Mouse (Mus musculus) limb, embryonic 12.5 days (tissue): Measurements from ENCODE around the gene Rangrf. TPM values are rescaled to one million over a fixed set of nuclear protein-coding genes. Genes with fewer than 3 reads are reported as not detected.
"Not testable (repeated sequence)": the region's sequence is repeated elsewhere in the genome, so short reads cannot be mapped to it uniquely, and the experiment has no call there.

Experiments
- ATAC-seq: fragments of 200-750 bp; cut with Nextera tagmentation; 2 replicates; pipeline ENCODE4 v1.8.0; 2017; ENCODE audit warnings: low read depth, moderate TSS enrichment; ENCODE audit not compliant: insufficient number of reproducible peaks, insufficient read depth, low FRiP score, low TSS enrichment
- H3K27ac ChIP-seq: fragments of 300-500 bp; sonication (generic); 2 replicates; pipeline ENCODE4 v1.5.1; 2016; ENCODE audit warnings: mild to moderate bottlenecking, moderate library complexity
- H3K27me3 ChIP-seq: fragments of 300-500 bp; sonication (generic); 2 replicates; pipeline ENCODE4 v1.6.1; 2016; ENCODE audit warnings: mild to moderate bottlenecking, moderate library complexity
- H3K36me3 ChIP-seq: fragments of 300-500 bp; sonication (generic); 2 replicates; pipeline ENCODE4 v1.6.1; 2016; ENCODE audit warnings: mild to moderate bottlenecking, moderate library complexity
- H3K4me1 ChIP-seq: fragments of 300-500 bp; sonication (generic); replicated peaks from 2 replicates; pipeline ENCODE4 v1.6.1; 2016
- H3K4me2 ChIP-seq: fragments of 300-500 bp; sonication (generic); 2 replicates; pipeline ENCODE4 v1.6.1; 2016; ENCODE audit warnings: mild to moderate bottlenecking, moderate library complexity
- H3K4me3 ChIP-seq: fragments of 300-500 bp; sonication (generic); replicated peaks from 2 replicates; pipeline ENCODE4 v1.5.1; 2016; ENCODE audit warnings: mild to moderate bottlenecking
- H3K9ac ChIP-seq: fragments of 300-500 bp; sonication (generic); replicated peaks from 2 replicates; pipeline ENCODE4 v1.6.1; 2016; ENCODE audit warnings: mild to moderate bottlenecking, moderate library complexity
- H3K9me3 ChIP-seq: fragments of 300-500 bp; sonication (generic); 2 replicates; pipeline ENCODE4 v1.6.1; 2016; ENCODE audit warnings: mild to moderate bottlenecking, moderate library complexity
- WGBS: fragments of 180-500 bp; shearing (Covaris S2); methylation state at CpG from one replicate; pipeline ENCODE4 v1.1.7; 2016; 5-methylcytosine and 5-hydroxymethylcytosine counted together
- polyA plus RNA-seq: library from polyadenylated mRNA; unstranded; fragments of >200 nt; fragmentation: Nextera tagmentation; extraction: Ambion mirVana; gene quantifications from 2 replicates; pipeline ENCODE4 v1.2.1, GENCODE M21; 2016

Gene Rangrf
- polyA plus RNA-seq, 1 experiment from 2014 or later = 64.6 TPM

GRCm38 (mm10) chr11:69005193-69005592 lies 30.2 kb upstream of the Rangrf start:
- Histone ChIP-seq H3K4me2 (no peak overlapping the region), H3K36me3 (peaks cover 35% of the 10 kb centered on the region), H3K27me3 (no peaks in the 10 kb centered on the region), H3K9me3 (no peaks in the 10 kb centered on the region), H3K9ac (no peak overlapping the region), H3K4me1 (peaks cover 8% of the 10 kb centered on the region; the same call in 1 of the 2 replicates), H3K4me3 (no peak overlapping the region), H3K27ac (no peak overlapping the region)
- 89% methylated on average over 7 of the region's 7 CpGs for WGBS
- ATAC-seq = no peak

DNA sequence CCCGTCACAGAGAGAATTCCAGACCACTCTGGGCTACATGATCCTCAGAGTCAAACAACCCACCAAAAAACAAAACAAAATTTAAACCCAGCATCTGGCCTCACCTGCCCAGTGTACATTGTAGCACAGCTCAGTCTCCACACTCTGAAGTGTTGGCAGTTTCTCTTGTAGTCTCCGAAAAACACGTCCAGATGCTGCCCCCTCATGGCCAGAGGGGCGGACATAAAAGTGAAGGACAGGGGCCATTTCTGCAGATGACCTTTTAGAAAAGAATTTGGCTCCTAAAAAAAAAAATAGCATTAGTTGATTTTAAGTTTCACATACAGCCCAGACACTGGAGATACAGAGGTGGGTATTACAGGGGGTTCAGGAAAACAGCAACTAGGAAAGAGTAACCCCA lies 28.6 kb upstream of the Rangrf start:
- Histone ChIP-seq H3K4me3 (no peak overlapping the region), H3K27ac (no peak overlapping the region), H3K4me2 (no peak overlapping the region), H3K9me3 (no peaks in the 10 kb centered on the region), H3K4me1 (peaks cover 8% of the 10 kb centered on the region; the same call in 1 of the 2 replicates), H3K36me3 (peaks cover 51% of the 10 kb centered on the region), H3K9ac (no peak overlapping the region), H3K27me3 (no peaks in the 10 kb centered on the region)
- ATAC-seq = no peak
- 68% methylated on average over 4 of the region's 4 CpGs for WGBS

- ATAC-seq, H3K27me3 ChIP-seq, H3K27ac ChIP-seq, H3K9ac ChIP-seq, H3K4me3 ChIP-seq, H3K4me2 ChIP-seq, H3K9me3 ChIP-seq, H3K4me1 ChIP-seq: not testable (repeated sequence)
- H3K36me3 ChIP-seq = peaks cover 59% of the 10 kb centered on the region
- 93% methylated on average over 4 of the region's 4 CpGs for WGBS
Observed at GRCm38 (mm10) chr11:69002782-69003181, 27.8 kb upstream of the Rangrf start.

DNA sequence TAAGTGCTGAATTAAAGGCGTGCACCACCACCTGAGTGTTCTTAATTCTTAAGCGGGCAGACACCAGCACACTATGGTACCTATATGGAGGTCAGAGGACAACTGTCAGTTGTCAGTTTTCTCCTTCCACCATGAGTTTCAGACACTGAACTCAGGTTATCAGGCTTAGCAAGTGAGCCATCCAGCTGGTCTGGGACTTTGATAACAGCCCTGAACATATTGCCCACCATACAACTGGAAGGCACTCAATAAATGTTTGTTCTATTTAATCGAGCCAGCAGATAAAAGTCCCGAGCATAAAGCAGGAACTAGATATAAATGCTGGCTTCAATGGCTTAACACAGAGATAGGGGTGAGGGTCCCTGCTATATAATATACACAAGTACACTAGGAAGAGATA lies 22.1 kb upstream of the Rangrf start:
- ATAC-seq = no peak
- Histone ChIP-seq H3K4me1 (no peaks in the 10 kb centered on the region), H3K4me2 (no peak overlapping the region), H3K27me3 (no peaks in the 10 kb centered on the region), H3K9ac (no peak overlapping the region), H3K36me3 (peaks cover 99% of the 10 kb centered on the region), H3K9me3 (no peaks in the 10 kb centered on the region), H3K4me3 (no peak overlapping the region), H3K27ac (no peak overlapping the region)
- 92% methylated on average over 4 of the region's 4 CpGs for WGBS

- Histone ChIP-seq H3K4me3 (no peak overlapping the region), H3K4me1 (no peaks in the 10 kb centered on the region), H3K4me2 (no peak overlapping the region), H3K9me3 (no peaks in the 10 kb centered on the region), H3K9ac (no peak overlapping the region), H3K27me3 (no peaks in the 10 kb centered on the region), H3K36me3 (peaks cover 99% of the 10 kb centered on the region), H3K27ac (no peak overlapping the region)
- ATAC-seq = no peak
- 99% methylated on average over 3 of the region's 3 CpGs for WGBS
Observed at GRCm38 (mm10) chr11:68994377-68994776, 19.4 kb upstream of the Rangrf start.

- ATAC-seq = no peak
- Histone ChIP-seq H3K4me3 (no peak overlapping the region), H3K27me3 (no peaks in the 10 kb centered on the region), H3K36me3 (peaks cover 99% of the 10 kb centered on the region), H3K9ac (no peak overlapping the region), H3K4me2 (no peak overlapping the region), H3K9me3 (no peaks in the 10 kb centered on the region), H3K27ac (no peak overlapping the region), H3K4me1 (no peaks in the 10 kb centered on the region)
- WGBS = 92% methylated on average over 7 of the region's 7 CpGs
Observed at GRCm38 (mm10) chr11:68993122-68993521, 18.1 kb upstream of the Rangrf start.

- Histone ChIP-seq H3K27ac (no peak overlapping the region), H3K36me3 (peaks cover 81% of the 10 kb centered on the region), H3K27me3 (no peaks in the 10 kb centered on the region), H3K9ac (no peak overlapping the region), H3K4me1 (no peaks in the 10 kb centered on the region), H3K9me3 (no peaks in the 10 kb centered on the region), H3K4me2 (no peak overlapping the region), H3K4me3 (no peak overlapping the region)
- WGBS = 94% methylated on average over 17 of the region's 17 CpGs
- ATAC-seq = no peak
Observed at GRCm38 (mm10) chr11:68988341-68988740, 13.4 kb upstream of the Rangrf start.

- no peak overlapping the region for H3K9ac ChIP-seq
- H3K9me3 ChIP-seq = no peaks in the 10 kb centered on the region
- no peaks in the 10 kb centered on the region for H3K27me3 ChIP-seq
- WGBS = 92% methylated on average over 11 of the region's 11 CpGs
- no peak overlapping the region for H3K4me2 ChIP-seq
- peaks cover 71% of the 10 kb centered on the region for H3K36me3 ChIP-seq
- ATAC-seq = no peak
- no peaks in the 10 kb centered on the region for H3K4me1 ChIP-seq
- H3K27ac ChIP-seq = no peak overlapping the region
- H3K4me3 ChIP-seq = no peak overlapping the region
Observed at GRCm38 (mm10) chr11:68987365-68987882, 12.4 kb upstream of the Rangrf start.

GRCm38 (mm10) chr11:68982639-68983369 lies 7.8 kb upstream of the Rangrf start:
- 28% methylated on average over 4 of the region's 4 CpGs for WGBS
- 0 out of 2 replicates have a peak, but pooled peaks have one; percentile 42 for ATAC-seq
- H3K9me3 ChIP-seq = no peaks in the 10 kb centered on the region
- no peak overlapping the region for H3K9ac ChIP-seq
- H3K36me3 ChIP-seq = peaks cover 25% of the 10 kb centered on the region
- no peak overlapping the region for H3K4me2 ChIP-seq
- H3K4me1 ChIP-seq = no peaks in the 10 kb centered on the region
- no peaks in the 10 kb centered on the region for H3K27me3 ChIP-seq
- H3K4me3 ChIP-seq = no peak overlapping the region
- H3K27ac ChIP-seq = no peak overlapping the region

GRCm38 (mm10) chr11:68980919-68981318 lies 5.9 kb upstream of the Rangrf start:
- no peak for ATAC-seq

DNA sequence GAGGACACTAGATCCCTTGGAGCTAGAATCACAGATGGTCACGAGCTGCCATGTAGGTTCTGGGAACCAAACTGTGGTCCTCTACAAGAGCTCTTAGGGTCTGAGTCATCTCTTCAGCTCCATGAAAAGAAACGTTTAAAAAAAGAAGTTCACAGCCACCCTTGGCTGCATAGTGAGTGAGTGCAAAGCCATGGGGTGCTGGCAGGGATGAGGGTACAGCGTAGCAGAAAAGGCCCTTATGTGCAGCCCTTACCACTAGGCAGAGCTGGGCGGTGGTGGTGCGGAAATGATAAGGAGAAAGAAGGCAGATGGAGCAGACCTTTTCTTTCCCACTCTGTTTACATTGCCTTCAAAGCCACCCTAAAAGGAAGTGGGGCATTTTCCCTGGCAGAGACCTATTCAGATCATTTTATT lies 4.3 kb upstream of the Rangrf start:
- no peaks in the 10 kb centered on the region for H3K36me3 ChIP-seq
- H3K4me3 ChIP-seq = no peak overlapping the region
- H3K4me1 ChIP-seq = peaks cover under 1% of the 10 kb centered on the region; the same call in 1 of the 2 replicates
- H3K9ac ChIP-seq = no peak overlapping the region
- 68% methylated on average over 5 of the region's 5 CpGs for WGBS
- no peak overlapping the region for H3K27ac ChIP-seq
- H3K4me2 ChIP-seq = no peak overlapping the region
- no peaks in the 10 kb centered on the region for H3K9me3 ChIP-seq
- H3K27me3 ChIP-seq = no peaks in the 10 kb centered on the region
- no peak for ATAC-seq

More at GRCm38 (mm10) chr11:68980919-68981318, 5.9 kb upstream of the Rangrf start:
- no peak overlapping the region for H3K4me2 ChIP-seq
- no peaks in the 10 kb centered on the region for H3K4me1 ChIP-seq
- H3K36me3 ChIP-seq = peaks cover 9% of the 10 kb centered on the region
- H3K27me3 ChIP-seq = no peaks in the 10 kb centered on the region
- H3K9me3 ChIP-seq = no peaks in the 10 kb centered on the region
- no peak overlapping the region for H3K4me3 ChIP-seq
- H3K27ac ChIP-seq = no peak overlapping the region
- no peak overlapping the region for H3K9ac ChIP-seq
- WGBS = 62% methylated on average over 3 of the region's 3 CpGs

DNA sequence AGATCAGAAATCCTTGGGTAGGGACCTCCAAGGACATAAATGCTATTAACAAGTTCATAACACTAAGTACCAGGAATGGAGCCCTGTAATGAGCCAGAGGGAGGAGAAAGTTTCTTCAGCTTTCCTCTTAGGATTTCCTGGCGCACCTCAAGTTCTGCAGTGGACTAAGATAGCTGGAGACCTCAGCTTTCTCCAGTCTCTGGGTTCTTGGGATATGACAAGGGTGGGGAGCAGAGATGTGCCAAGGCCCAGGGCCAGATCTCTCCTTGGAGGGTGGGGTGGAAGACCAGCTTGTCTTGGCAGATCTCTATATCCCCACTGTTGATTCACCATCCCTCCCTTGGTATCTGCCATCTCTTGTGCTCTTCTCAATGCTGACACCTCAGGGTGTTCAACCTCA lies 616 bp upstream of the Rangrf start:
- Histone ChIP-seq H3K36me3 (no peaks in the 10 kb centered on the region), H3K27me3 (no peaks in the 10 kb centered on the region), H3K4me3 (no peak overlapping the region), H3K27ac (no peak overlapping the region), H3K9ac (no peak overlapping the region), H3K9me3 (no peaks in the 10 kb centered on the region), H3K4me1 (peaks cover 12% of the 10 kb centered on the region), H3K4me2 (no peak overlapping the region)
- 83% methylated on average over 1 of the region's 1 CpGs for WGBS
- no peak for ATAC-seq
